Mouse (Mus musculus): Measurements from ENCODE around the gene Nup62.
A peak's percentile ranks its signal among the peaks of the same experiment; 100 is the strongest.

The Nup62 gene

GRCm38 (mm10) chr7:44819391-44819790 lies 3.5 kb downstream of the Nup62 start:
- DNase-seq (ENCODE audit: low spot score), result no peak

- no peak for DNase-seq (ENCODE audit: low spot score)
Measured at GRCm38 (mm10) chr7:44819863-44820262, 4.0 kb downstream of the Nup62 start.

- no peak for DNase-seq (ENCODE audit: low spot score)
Measured at GRCm38 (mm10) chr7:44820525-44820924, 4.6 kb downstream of the Nup62 start.

GRCm38 (mm10) chr7:44821666-44822448 lies 6.0 kb downstream of the Nup62 start:
- no peak for DNase-seq (ENCODE audit: low spot score)

- DNase-seq (ENCODE audit: low spot score), result no peak
Measured at GRCm38 (mm10) chr7:44823409-44823808, 7.5 kb downstream of the Nup62 start.

- DNase-seq (ENCODE audit: low spot score), result peak; percentile 72
Measured at GRCm38 (mm10) chr7:44824872-44825271, 9.0 kb downstream of the Nup62 start.

- DNase-seq (ENCODE audit: low spot score), result no peak
Measured at GRCm38 (mm10) chr7:44826771-44827170, 10.9 kb downstream of the Nup62 start.

GRCm38 (mm10) chr7:44828706-44829105 lies 12.8 kb downstream of the Nup62 start:
- DNase-seq (ENCODE audit: low spot score), result no peak

- DNase-seq (ENCODE audit: low spot score), result no peak
Measured at GRCm38 (mm10) chr7:44832763-44833162, 16.9 kb downstream of the Nup62 start.

GRCm38 (mm10) chr7:44835373-44836015 lies 19.6 kb downstream of the Nup62 start:
- DNase-seq (ENCODE audit: low spot score), result no peak

- no peak for DNase-seq (ENCODE audit: low spot score)
Measured at GRCm38 (mm10) chr7:44836016-44836404, 20.1 kb downstream of the Nup62 start.

- DNase-seq (ENCODE audit: low spot score), result no peak
Measured at GRCm38 (mm10) chr7:44836423-44837053, 20.6 kb downstream of the Nup62 start.

GRCm38 (mm10) chr7:44838073-44838472 lies 22.2 kb downstream of the Nup62 start:
- no peak for DNase-seq (ENCODE audit: low spot score)

- DNase-seq (ENCODE audit: low spot score), result no peak
Measured at GRCm38 (mm10) chr7:44839171-44839490, 23.2 kb downstream of the Nup62 start.

- DNase-seq (ENCODE audit: low spot score), result no peak
Measured at GRCm38 (mm10) chr7:44839491-44840191, 23.8 kb downstream of the Nup62 start.

GRCm38 (mm10) chr7:44840426-44840825 lies 24.5 kb downstream of the Nup62 start:
- DNase-seq (ENCODE audit: low spot score), result no peak

GRCm38 (mm10) chr7:44841825-44842463 lies 26.1 kb downstream of the Nup62 start:
- DNase-seq (ENCODE audit: low spot score), result no peak

GRCm38 (mm10) chr7:44845006-44845405 lies 29.1 kb downstream of the Nup62 start:
- DNase-seq (ENCODE audit: low spot score), result no peak

GRCm38 (mm10) chr7:44846804-44847203 lies 30.9 kb downstream of the Nup62 start:
- DNase-seq (ENCODE audit: low spot score), result no peak

- no peak for DNase-seq (ENCODE audit: low spot score)
Measured at GRCm38 (mm10) chr7:44847772-44848171, 31.9 kb downstream of the Nup62 start.

- peak; percentile 95 for DNase-seq (ENCODE audit: low spot score)
Measured at GRCm38 (mm10) chr7:44848561-44849415, 32.9 kb downstream of the Nup62 start, which contains the start of the genes Akt1s1 and Tbc1d17. Gene Akt1s1, plus strand, starts transcription at chr7:44848991. Gene Tbc1d17, minus strand, starts transcription at chr7:44849079.
